Mouse (Mus musculus): ENCODE measurements around the gene N4bp3.

N4bp3 gene

DNA sequence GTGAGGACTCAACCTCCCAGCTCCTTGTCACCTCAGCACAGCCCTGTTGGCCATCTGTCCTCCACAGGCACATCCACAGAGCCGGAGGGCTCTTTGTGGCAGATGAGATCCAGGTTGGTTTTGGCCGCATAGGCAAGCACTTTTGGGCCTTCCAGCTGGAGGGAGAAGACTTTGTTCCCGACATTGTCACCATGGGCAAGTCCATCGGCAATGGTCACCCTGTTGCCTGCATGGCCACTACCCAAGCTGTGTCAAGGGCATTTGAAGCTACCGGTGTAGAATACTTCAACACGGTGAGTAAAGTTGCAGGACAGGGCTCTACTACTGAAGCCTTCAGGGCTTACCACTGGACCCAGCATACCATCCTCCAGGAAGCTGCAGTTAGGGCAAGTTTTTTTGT, 56.8 kb downstream of the N4bp3 start:
- DNase-seq: no peak

DNA sequence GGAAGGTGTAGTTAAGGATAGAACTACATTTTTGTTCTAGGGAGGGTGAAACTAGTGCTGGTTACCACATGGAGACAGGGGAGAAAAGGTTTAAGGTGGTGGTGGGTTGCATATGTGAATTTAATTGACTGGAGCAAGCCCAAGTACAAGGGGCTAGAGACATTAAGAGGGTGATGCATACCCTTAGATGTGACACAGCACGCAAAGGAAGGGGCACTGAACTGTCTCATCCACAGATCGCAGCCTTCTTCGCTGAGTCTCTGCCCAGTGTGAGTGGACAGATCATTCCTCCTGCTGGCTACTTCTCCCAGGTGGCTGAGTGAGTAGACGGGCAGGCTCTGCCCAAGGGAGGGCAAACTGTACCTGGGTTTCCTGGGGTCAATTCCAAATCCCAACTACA, 57.3 kb downstream of the N4bp3 start:
- DNase-seq: no peak

All from cerebellum, adult 18-20 months (tissue).